Mouse (Mus musculus) liver, embryonic 13.5 days (tissue): ENCODE measurements at regions not wholly inside any gene's neighbourhood (a gene's known extent, or its start where the extent isn't known, plus 50 kb on each side); places are given as distances from the start of the nearest gene placed in this dataset.

ENCODE experiments used
- ATAC-seq: fragments of 200-750 bp; cut with Nextera tagmentation; 2 replicates; pipeline ENCODE4 v1.8.0; 2017; ENCODE audit warnings: low read depth, mild to moderate bottlenecking, moderate number of reproducible peaks, moderate library complexity
- DNase-seq: peaks from one replicate; pipeline ENCODE4 v3.0.0; 2022
- H3K27ac ChIP-seq: fragments of 300-500 bp; sonication (generic); 2 replicates; pipeline ENCODE4 v1.5.1; 2015; ENCODE audit warnings: moderate library complexity, mild to moderate bottlenecking, inconsistent platforms
- H3K27me3 ChIP-seq: fragments of 300-500 bp; sonication (generic); 2 replicates; pipeline ENCODE4 v1.6.1; 2015; ENCODE audit warnings: mild to moderate bottlenecking, inconsistent platforms
- H3K36me3 ChIP-seq: fragments of 300-500 bp; sonication (generic); 2 replicates; pipeline ENCODE4 v1.6.1; 2015; ENCODE audit warnings: mild to moderate bottlenecking, inconsistent platforms
- H3K4me1 ChIP-seq: fragments of 300-500 bp; sonication (generic); replicated peaks from 2 replicates; pipeline ENCODE4 v1.6.1; 2015; ENCODE audit warnings: inconsistent platforms
- H3K4me2 ChIP-seq: fragments of 300-500 bp; sonication (generic); 2 replicates; pipeline ENCODE4 v1.6.1; 2015; ENCODE audit warnings: inconsistent platforms, mild to moderate bottlenecking, moderate library complexity
- H3K4me3 ChIP-seq: fragments of 300-500 bp; sonication (generic); replicated peaks from 2 replicates; pipeline ENCODE4 v1.5.1; 2015; ENCODE audit warnings: mild to moderate bottlenecking, inconsistent platforms
- H3K9ac ChIP-seq: fragments of 300-500 bp; sonication (generic); 2 replicates; pipeline ENCODE4 v1.6.1; 2015; ENCODE audit warnings: mild to moderate bottlenecking, inconsistent platforms
- H3K9me3 ChIP-seq: fragments of 300-500 bp; sonication (generic); replicated peaks from 2 replicates; pipeline ENCODE4 v1.6.1; 2016; ENCODE audit warnings: inconsistent platforms
- WGBS: fragments of 180-500 bp; shearing (Covaris S2); methylation state at CpG from one replicate; pipeline ENCODE4 v1.1.7; 2015; ENCODE audit not compliant: insufficient replicate concordance; 5-methylcytosine and 5-hydroxymethylcytosine counted together

- DNase-seq (no peak), ATAC-seq (no peak)
- no peak overlapping the region for H3K4me3 ChIP-seq
- WGBS = 64% methylated on average over 7 of the region's 7 CpGs
- no peak overlapping the region for H3K4me2 ChIP-seq
- no peaks in the 10 kb centered on the region for H3K36me3 ChIP-seq
- no peak overlapping the region for H3K9ac ChIP-seq
- H3K9me3 ChIP-seq = no peaks in the 10 kb centered on the region
- H3K27me3 ChIP-seq = no peaks in the 10 kb centered on the region
- no peaks in the 10 kb centered on the region for H3K4me1 ChIP-seq
- H3K27ac ChIP-seq = no peak overlapping the region
These were observed 51.6 kb upstream of the Lpp start for GRCm38 (mm10) chr16:24341736-24342135.

GRCm38 (mm10) chr16:24340646-24341045, 52.7 kb upstream of the Lpp start:
- Histone ChIP-seq H3K27ac (no peak overlapping the region), H3K36me3 (no peaks in the 10 kb centered on the region), H3K4me1 (no peaks in the 10 kb centered on the region), H3K9ac (no peak overlapping the region), H3K27me3 (no peaks in the 10 kb centered on the region), H3K4me3 (no peak overlapping the region), H3K4me2 (no peak overlapping the region), H3K9me3 (no peaks in the 10 kb centered on the region)
- WGBS = 66% methylated on average over 7 of the region's 7 CpGs
- no peak for ATAC-seq
- no peak for DNase-seq

- Histone ChIP-seq H3K4me2 (no peak overlapping the region), H3K4me1 (no peaks in the 10 kb centered on the region), H3K27ac (no peak overlapping the region), H3K36me3 (no peaks in the 10 kb centered on the region), H3K9me3 (no peaks in the 10 kb centered on the region), H3K9ac (no peak overlapping the region), H3K4me3 (no peak overlapping the region), H3K27me3 (no peaks in the 10 kb centered on the region)
- ATAC-seq (no peak), DNase-seq (no peak)
- 57% methylated on average over 10 of the region's 10 CpGs for WGBS
These were observed 53.7 kb upstream of the Lpp start for GRCm38 (mm10) chr16:24339320-24340265.

- no peak overlapping the region for H3K4me2 ChIP-seq
- no peaks in the 10 kb centered on the region for H3K4me1 ChIP-seq
- ATAC-seq (no peak), DNase-seq (no peak)
- H3K4me3 ChIP-seq = no peak overlapping the region
- no peaks in the 10 kb centered on the region for H3K36me3 ChIP-seq
- H3K27ac ChIP-seq = no peak overlapping the region
- no peak overlapping the region for H3K9ac ChIP-seq
- H3K9me3 ChIP-seq = no peaks in the 10 kb centered on the region
- WGBS = 64% methylated on average over 7 of the region's 7 CpGs
- no peaks in the 10 kb centered on the region for H3K27me3 ChIP-seq
These were observed 54.9 kb upstream of the Lpp start for GRCm38 (mm10) chr16:24338404-24338803.

GRCm38 (mm10) chr16:24334389-24334788, 58.9 kb upstream of the Lpp start:
- no peak overlapping the region for H3K4me3 ChIP-seq
- no peaks in the 10 kb centered on the region for H3K27me3 ChIP-seq
- ATAC-seq = no peak
- H3K27ac ChIP-seq = no peak overlapping the region
- DNase-seq = no peak
- no peaks in the 10 kb centered on the region for H3K9me3 ChIP-seq
- H3K36me3 ChIP-seq = no peaks in the 10 kb centered on the region
- WGBS = 75% methylated on average over 2 of the region's 2 CpGs
- H3K4me1 ChIP-seq = no peaks in the 10 kb centered on the region
- no peak overlapping the region for H3K4me2 ChIP-seq
- H3K9ac ChIP-seq = no peak overlapping the region

- ATAC-seq (no peak), DNase-seq (no peak)
- no peaks in the 10 kb centered on the region for H3K27me3 ChIP-seq
- no peaks in the 10 kb centered on the region for H3K36me3 ChIP-seq
- 71% methylated on average over 13 of the region's 13 CpGs for WGBS
- no peaks in the 10 kb centered on the region for H3K9me3 ChIP-seq
- H3K9ac ChIP-seq = no peak overlapping the region
- H3K4me3 ChIP-seq = no peak overlapping the region
- no peak overlapping the region for H3K27ac ChIP-seq
- no peak overlapping the region for H3K4me2 ChIP-seq
- H3K4me1 ChIP-seq = no peaks in the 10 kb centered on the region
These were observed 61.8 kb upstream of the Lpp start for GRCm38 (mm10) chr16:24331446-24332020.

GRCm38 (mm10) chr16:24326571-24326970, 66.7 kb upstream of the Lpp start:
- 64% methylated on average over 4 of the region's 4 CpGs for WGBS
- ATAC-seq = no peak
- no peaks in the 10 kb centered on the region for H3K36me3 ChIP-seq

GRCm38 (mm10) chr16:24326046-24326445, 67.3 kb upstream of the Lpp start:
- ATAC-seq = no peak

More at GRCm38 (mm10) chr16:24326571-24326970, 66.7 kb upstream of the Lpp start:
- Histone ChIP-seq H3K9me3 (no peaks in the 10 kb centered on the region), H3K27me3 (no peaks in the 10 kb centered on the region), H3K4me2 (no peak overlapping the region), H3K4me3 (no peak overlapping the region), H3K27ac (no peak overlapping the region), H3K4me1 (no peaks in the 10 kb centered on the region), H3K9ac (no peak overlapping the region)
- DNase-seq = no peak

GRCm38 (mm10) chr16:24324917-24325316, 68.4 kb upstream of the Lpp start:
- Histone ChIP-seq H3K4me1 (no peaks in the 10 kb centered on the region), H3K4me3 (no peak overlapping the region), H3K27ac (no peak overlapping the region), H3K9me3 (no peaks in the 10 kb centered on the region), H3K4me2 (no peak overlapping the region), H3K27me3 (no peaks in the 10 kb centered on the region), H3K9ac (no peak overlapping the region), H3K36me3 (no peaks in the 10 kb centered on the region)
- DNase-seq (no peak), ATAC-seq (no peak)
- 75% methylated on average over 2 of the region's 2 CpGs for WGBS

More at GRCm38 (mm10) chr16:24326046-24326445, 67.3 kb upstream of the Lpp start:
- H3K4me3 ChIP-seq = no peak overlapping the region
- DNase-seq = no peak
- H3K9me3 ChIP-seq = no peaks in the 10 kb centered on the region
- no peaks in the 10 kb centered on the region for H3K36me3 ChIP-seq
- H3K27me3 ChIP-seq = no peaks in the 10 kb centered on the region
- 73% methylated on average over 5 of the region's 5 CpGs for WGBS
- no peak overlapping the region for H3K4me2 ChIP-seq
- H3K27ac ChIP-seq = no peak overlapping the region
- H3K9ac ChIP-seq = no peak overlapping the region
- no peaks in the 10 kb centered on the region for H3K4me1 ChIP-seq

GRCm38 (mm10) chr16:24318723-24319437, 74.4 kb upstream of the Lpp start:
- no peak overlapping the region for H3K27ac ChIP-seq
- H3K4me1 ChIP-seq = no peaks in the 10 kb centered on the region
- no peaks in the 10 kb centered on the region for H3K9me3 ChIP-seq
- no peak for DNase-seq
- no peak overlapping the region for H3K9ac ChIP-seq
- no peaks in the 10 kb centered on the region for H3K27me3 ChIP-seq
- H3K4me2 ChIP-seq = no peak overlapping the region
- WGBS = 23% methylated on average over 8 of the region's 8 CpGs
- H3K36me3 ChIP-seq = no peaks in the 10 kb centered on the region
- ATAC-seq = no peak
- no peak overlapping the region for H3K4me3 ChIP-seq

GRCm38 (mm10) chr16:24313544-24314326, 79.6 kb upstream of the Lpp start:
- no peaks in the 10 kb centered on the region for H3K4me1 ChIP-seq
- H3K4me3 ChIP-seq = no peak overlapping the region
- no peaks in the 10 kb centered on the region for H3K36me3 ChIP-seq
- ATAC-seq (no peak), DNase-seq (no peak)
- no peak overlapping the region for H3K4me2 ChIP-seq
- no peak overlapping the region for H3K27ac ChIP-seq
- WGBS = 53% methylated on average over 7 of the region's 7 CpGs
- no peak overlapping the region for H3K9ac ChIP-seq
- H3K9me3 ChIP-seq = no peaks in the 10 kb centered on the region
- H3K27me3 ChIP-seq = no peaks in the 10 kb centered on the region
